Mouse (Mus musculus) mouse embryonic stem cell (cell line): ENCODE data around the gene Thoc3.
"Not testable (repeated sequence)": the region's sequence is repeated elsewhere in the genome, so short reads cannot be mapped to it uniquely, and the experiment has no call there.

Experiments
- in situ Hi-C, 2 experiments: fragments of 300-500 bp; cut with MboI; formaldehyde crosslinking; loops; 1 replicate in 1 of 2; 3 replicates in 1 of 2; pipeline ENCODE4 v1.14.3; 2019 to 2020; ENCODE audit warnings: low sequenced_read_pairs in 2 of 2, low pct_unique_long_range_greater_than_20kb in 1 of 2, mixed read lengths in 1 of 2; ENCODE audit not compliant: unreplicated experiment in 1 of 2

Thoc3 gene

GRCm38 (mm10) chr13:54468098-54469011 is at the start of gene Thoc3:
TSS of gene Thoc3 (minus strand) at chr13:54468849.
- in situ Hi-C loops: no loop called here

- in situ Hi-C loops: no loop called here
These were observed 37.3 kb upstream of the Thoc3 start for GRCm38 (mm10) chr13:54505920-54506319.

GRCm38 (mm10) chr13:54504611-54505260 is 36.1 kb upstream of the Thoc3 start:
- in situ Hi-C loops: no loop called here

GRCm38 (mm10) chr13:54503604-54504521 is 35.2 kb upstream of the Thoc3 start, which contains the start of gene Simc1:
TSS of gene Simc1 (plus strand) at chr13:54503779.
- in situ Hi-C loops: no loop called here

GRCm38 (mm10) chr13:54503278-54503603 is 34.6 kb upstream of the Thoc3 start:
- in situ Hi-C loops: no loop called here

- in situ Hi-C loops: no loop called here
These were observed 33.5 kb upstream of the Thoc3 start for GRCm38 (mm10) chr13:54501957-54502690.

GRCm38 (mm10) chr13:54501352-54501751 is 32.7 kb upstream of the Thoc3 start:
- in situ Hi-C loops: no loop called here

GRCm38 (mm10) chr13:54499551-54499950 is 30.9 kb upstream of the Thoc3 start:
- in situ Hi-C loops: not testable (repeated sequence)

GRCm38 (mm10) chr13:54491381-54491780 is 22.7 kb upstream of the Thoc3 start:
- in situ Hi-C loops: no loop called here

GRCm38 (mm10) chr13:54490411-54490810 is 21.8 kb upstream of the Thoc3 start:
- in situ Hi-C loops: no loop called here

- in situ Hi-C loops: no loop called here
These were observed 12.8 kb upstream of the Thoc3 start for GRCm38 (mm10) chr13:54481498-54481897.

GRCm38 (mm10) chr13:54479286-54479685 is 10.6 kb upstream of the Thoc3 start:
- in situ Hi-C loops: no loop called here

GRCm38 (mm10) chr13:54475702-54476101 is 7.1 kb upstream of the Thoc3 start:
- in situ Hi-C loops: no loop called here

- in situ Hi-C loops: no loop called here
These were observed 6.3 kb upstream of the Thoc3 start for GRCm38 (mm10) chr13:54474996-54475395.

GRCm38 (mm10) chr13:54471967-54472366 is 3.3 kb upstream of the Thoc3 start:
- in situ Hi-C loops: no loop called here

- in situ Hi-C loops: no loop called here
These were observed 334 bp upstream of the Thoc3 start for GRCm38 (mm10) chr13:54469012-54469354.

GRCm38 (mm10) chr13:54459282-54459681 is 9.4 kb downstream of the Thoc3 start:
- in situ Hi-C loops: loop anchor here in 1 of 2 experiments (10.0 kb wide), 1 partner anchor 344 kb away; no protein-coding TSS in a partner anchor

- in situ Hi-C loops: loop anchor here in 1 of 2 experiments (10.0 kb wide), 1 partner anchor 342 kb away; no protein-coding TSS in a partner anchor
These were observed 11.6 kb downstream of the Thoc3 start for GRCm38 (mm10) chr13:54457062-54457461.
